Mouse (Mus musculus) layer of hippocampus, adult 2 months (tissue): ENCODE measurements at regions not wholly inside any gene's neighbourhood (a gene's known extent, or its start where the extent isn't known, plus 50 kb on each side); places are given as distances from the start of the nearest gene placed in this dataset.

Experiments
- DNase-seq, 2 experiments: peaks; one replicate each; pipeline ENCODE4 v3.0.0; 2022; ENCODE audit warnings: low spot score in 2 of 2
- H3K27ac ChIP-seq: fragments of 200-600 bp; 2 replicates; pipeline ENCODE4 v1.8.1; 2022
- H3K4me3 ChIP-seq: fragments of 200-600 bp; 2 replicates; pipeline ENCODE4 v1.8.1; 2022; ENCODE audit warnings: mild to moderate bottlenecking
- CTCF ChIP-seq: fragments of 200-600 bp; conservative IDR thresholded peaks from 2 replicates; pipeline ENCODE4 v1.8.1; 2022; ENCODE audit warnings: antibody characterized with exemption, mild to moderate bottlenecking, moderate library complexity

DNA sequence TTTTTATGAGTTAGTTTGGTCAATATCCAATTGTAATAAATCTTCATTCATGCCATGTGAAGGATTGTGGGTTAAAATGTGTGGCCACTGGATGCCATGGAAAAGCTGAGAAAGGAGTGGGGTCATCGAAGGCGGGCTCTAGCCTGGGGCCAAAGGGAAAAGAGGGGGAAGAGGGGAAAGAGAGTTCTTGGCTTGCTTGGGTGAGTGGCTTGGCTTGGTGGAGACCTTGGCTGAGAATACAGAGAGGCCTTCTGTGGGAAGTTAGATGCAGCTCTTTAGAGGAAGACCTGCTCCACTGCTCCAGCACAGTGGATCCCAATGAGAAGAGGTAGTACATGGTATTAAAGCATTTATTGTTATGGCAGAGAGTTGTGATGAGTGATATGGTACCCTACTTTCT is 101.3 kb upstream of the Gm21897 start:
- no peak for DNase-seq
- Histone ChIP-seq H3K4me3 (no peak overlapping the region), H3K27ac (no peak overlapping the region)
- TF ChIP-seq CTCF, result no peak

- TF ChIP-seq CTCF, result no peak
- H3K4me3 ChIP-seq, result no peak overlapping the region
- no peak for DNase-seq
- H3K27ac ChIP-seq, result no peak overlapping the region
Measured at GRCm38 (mm10) chr16:15220961-15221547, 96.2 kb upstream of the Gm21897 start.

DNA sequence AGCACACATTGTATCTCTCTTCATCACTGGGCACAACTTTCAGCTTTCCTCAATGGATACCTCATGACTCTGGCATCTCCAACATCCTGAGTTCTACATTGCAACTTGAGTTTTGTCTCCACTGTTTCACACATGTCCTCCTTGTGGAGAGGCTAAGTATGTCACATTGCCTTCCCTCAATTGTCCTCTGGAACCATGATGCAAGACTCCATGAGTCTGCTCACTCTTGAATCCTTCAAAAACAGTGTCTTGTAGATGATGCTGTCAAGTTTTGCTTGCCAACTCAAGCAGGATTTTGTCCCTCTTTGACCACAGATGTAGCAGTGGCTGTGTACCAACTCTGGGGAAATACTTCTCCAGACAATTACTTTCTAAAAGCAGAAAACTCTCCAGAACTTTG is 79.4 kb upstream of the Gm21897 start:
- Histone ChIP-seq H3K4me3 (no peak overlapping the region), H3K27ac (no peak overlapping the region)
- no peak for DNase-seq
- TF ChIP-seq CTCF, result no peak

DNA sequence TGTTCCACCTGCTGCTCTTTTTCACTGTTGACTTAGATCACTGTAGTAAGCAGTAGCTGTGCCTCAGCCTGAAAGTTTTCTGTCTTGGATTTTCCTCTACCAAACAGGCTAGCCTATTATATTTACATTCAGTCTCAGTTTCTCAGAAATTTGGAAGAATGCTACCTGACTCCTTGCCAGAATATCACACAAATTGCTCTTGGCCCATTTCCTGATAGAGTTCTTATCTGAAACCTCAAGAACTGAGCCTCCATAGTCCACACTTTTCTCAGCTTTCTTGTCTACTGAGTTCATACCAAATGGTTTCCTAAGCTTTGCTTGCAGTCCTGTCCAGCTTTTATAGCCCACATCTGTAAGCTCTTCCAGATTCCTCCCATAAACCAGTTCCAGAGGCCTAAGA is 78.8 kb upstream of the Gm21897 start:
- TF ChIP-seq CTCF, result no peak
- no peak for DNase-seq
- Histone ChIP-seq H3K4me3 (no peak overlapping the region), H3K27ac (no peak overlapping the region)

DNA sequence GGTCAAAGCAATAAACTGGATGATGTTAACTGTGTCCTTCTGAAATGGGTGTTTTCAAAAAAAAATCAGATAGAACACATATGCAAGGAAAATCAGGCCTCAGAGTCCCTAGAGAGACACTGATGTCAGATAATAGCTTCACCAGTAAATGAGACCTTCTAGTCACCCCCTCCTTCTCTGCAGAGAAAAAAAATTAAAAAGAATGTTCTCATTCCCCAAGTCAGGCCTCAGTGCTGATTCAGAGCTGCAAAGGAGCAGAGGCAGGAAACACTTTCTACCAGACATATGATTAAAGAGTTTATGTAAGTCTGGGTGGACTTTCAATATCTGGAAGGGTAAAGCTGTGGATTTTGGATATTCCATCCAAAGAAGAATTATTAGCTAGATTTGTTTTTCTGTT is 67.1 kb upstream of the Gm21897 start:
- DNase-seq, result no peak
- TF ChIP-seq CTCF, result no peak
- Histone ChIP-seq H3K27ac (no peak overlapping the region), H3K4me3 (no peak overlapping the region)

- Histone ChIP-seq H3K4me3 (no peak overlapping the region), H3K27ac (no peak overlapping the region)
- TF ChIP-seq CTCF, result no peak
- no peak for DNase-seq
Measured at GRCm38 (mm10) chr16:15251686-15252085, 65.6 kb upstream of the Gm21897 start.

GRCm38 (mm10) chr16:15252666-15253347 is 64.5 kb upstream of the Gm21897 start:
- no peak for TF ChIP-seq CTCF
- Histone ChIP-seq H3K27ac (no peak overlapping the region), H3K4me3 (no peak overlapping the region)
- DNase-seq, result no peak

DNA sequence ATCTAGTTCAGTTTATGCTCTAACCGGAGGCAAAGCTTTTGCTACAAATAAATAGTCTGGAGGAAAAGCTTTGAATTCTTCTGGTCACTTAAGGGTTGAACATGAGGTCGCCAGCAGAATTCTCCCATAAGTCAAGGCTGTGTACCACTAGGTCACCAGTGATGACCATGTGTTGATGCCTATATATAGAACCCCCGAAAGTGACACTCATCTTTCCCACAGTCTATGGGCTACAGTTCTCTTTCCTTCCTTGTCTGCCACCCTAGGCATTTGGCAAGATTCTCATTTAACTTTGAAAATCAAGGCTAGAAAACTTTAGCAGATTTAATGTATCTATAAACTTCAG is 63.9 kb upstream of the Gm21897 start:
- no peak for DNase-seq
- Histone ChIP-seq H3K27ac (no peak overlapping the region), H3K4me3 (no peak overlapping the region)
- no peak for TF ChIP-seq CTCF

DNA sequence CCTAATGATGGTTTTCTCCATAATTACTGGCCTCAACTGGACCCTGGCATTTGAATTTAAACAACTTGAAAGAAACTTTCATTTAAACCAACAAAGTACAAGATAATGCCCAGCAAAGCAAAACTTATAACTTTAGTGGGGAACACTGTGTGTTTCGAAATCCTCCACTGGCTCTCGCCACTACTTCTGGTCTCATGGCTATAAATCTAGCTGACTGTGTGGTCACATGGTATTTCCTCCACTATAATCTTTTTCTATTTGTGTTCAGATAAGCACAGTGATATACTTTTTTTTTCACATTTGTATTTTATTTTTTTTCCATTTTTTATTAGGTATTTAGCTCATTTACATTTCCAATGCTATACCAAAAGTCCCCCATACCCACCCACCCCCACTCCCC is 62.6 kb upstream of the Gm21897 start:
- DNase-seq, result no peak
- no peak for TF ChIP-seq CTCF
- H3K27ac ChIP-seq, result no peak overlapping the region
- H3K4me3 ChIP-seq, result no peak overlapping the region

DNA sequence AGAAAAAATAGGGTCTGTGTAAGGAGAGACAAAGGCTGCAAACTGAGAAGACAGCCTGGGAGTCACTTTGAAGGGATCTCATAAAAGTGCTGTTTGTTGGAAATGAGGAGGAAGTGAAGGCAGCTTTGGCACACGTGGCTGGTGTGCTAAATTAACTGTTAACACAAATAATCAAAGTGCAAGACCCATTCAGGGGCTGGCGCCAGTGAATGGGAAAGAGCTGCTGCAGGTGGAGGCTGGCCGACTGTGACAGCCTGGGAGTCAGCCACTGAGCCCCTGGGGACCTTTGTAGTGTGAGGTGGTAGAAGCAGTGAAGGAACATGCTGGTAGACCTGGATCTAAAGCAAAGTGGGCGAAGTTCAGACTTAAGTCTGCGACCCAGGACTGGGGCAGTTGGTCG is 57.8 kb upstream of the Gm21897 start:
- Histone ChIP-seq H3K4me3 (no peak overlapping the region), H3K27ac (no peak overlapping the region)
- TF ChIP-seq CTCF, result no peak
- no peak for DNase-seq

- Histone ChIP-seq H3K27ac (no peak overlapping the region), H3K4me3 (no peak overlapping the region)
- no peak for TF ChIP-seq CTCF
Measured at GRCm38 (mm10) chr16:15260069-15260468, 57.2 kb upstream of the Gm21897 start.

More at GRCm38 (mm10) chr16:15260069-15260468, 57.2 kb upstream of the Gm21897 start:
- DNase-seq, result no peak
